Comparison of ENCODE assay signal across 9 mouse cellular contexts in the genomic region with DNA sequence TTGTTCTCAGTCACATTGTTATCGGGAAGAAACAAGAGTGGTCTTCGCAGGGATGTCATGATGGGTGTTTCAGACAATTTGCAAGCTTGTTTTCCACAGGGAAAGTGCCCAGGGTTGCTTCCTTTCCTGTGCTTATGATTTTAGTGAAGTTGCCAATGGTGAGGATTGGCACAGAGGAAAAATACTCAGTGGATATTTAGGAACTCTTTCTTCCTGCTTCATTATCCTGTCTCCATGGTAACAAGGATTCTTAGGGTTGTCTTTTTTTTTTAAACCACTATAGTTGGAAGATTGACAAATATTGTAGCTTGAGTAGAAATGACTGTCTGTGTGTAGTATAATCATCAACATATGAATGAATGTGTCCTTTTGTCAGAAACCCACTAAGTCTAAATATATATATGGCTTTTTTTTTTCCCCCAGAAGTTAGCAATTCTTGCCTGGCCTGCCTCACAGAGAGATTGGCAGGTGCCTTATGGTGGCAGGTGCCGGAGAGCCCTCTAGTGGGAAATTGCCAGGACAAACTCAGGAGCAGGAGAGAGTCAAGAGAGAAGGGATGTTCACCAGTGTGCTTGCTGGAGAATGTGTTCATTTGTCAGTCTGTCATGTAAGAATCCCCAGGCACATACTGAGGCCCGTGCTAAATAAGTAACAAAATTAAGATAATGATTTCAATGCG. TPM values are rescaled to one million over a fixed set of nuclear protein-coding genes. Genes with fewer than 3 reads are reported as not detected.
A peak's percentile ranks its signal among the peaks of the same experiment; 100 is the strongest.
DNase-seq lines count a peak whose midpoint lies in the region; ATAC-seq lines count a peak whose summit lies in the region.
"Had no signal": no experiment of that assay in that cellular context is flagged by ENCODE, and none has a peak within 500 bp of the region (broad histone marks: within the 10 kb centered on the region; RNA-seq: fewer than 3 reads in every experiment).

No protein-coding gene starts in this region.

- 69% methylated on average over 5 of the region's 5 CpGs for WGBS in limb, embryonic 11.5 days
- 70% methylated on average over 5 of the region's 5 CpGs for WGBS in limb, embryonic 10.5 days

- no peaks in the 10 kb centered on the region for H3K4me1 ChIP-seq in limb, embryonic 11.5 days (ENCODE audit: control insufficient read depth, insufficient read depth, low read length)
- peaks cover 13% of the 10 kb centered on the region; the same call in 1 of the 2 replicates for H3K4me1 ChIP-seq in limb, embryonic 10.5 days

- DNase-seq in adrenal gland, adult 2 months = peak; percentile 31
- DNase-seq in adrenal gland, postnatal 25 days = no peak
- DNase-seq in limb, embryonic 11.5 days (ENCODE audit: low spot score) = peak; percentile 37
- DNase-seq in limb, embryonic 10.5 days (ENCODE audit: low spot score) = no peak
- peak; percentile 61 to 63 for DNase-seq in cerebellum, postnatal 36 days
- DNase-seq in lung, postnatal 14 days = peak; percentile 42
- no peak for DNase-seq in layer of hippocampus, postnatal 25 days (ENCODE audit: extremely low spot score in 1 of 2, low spot score in 1 of 2)
- DNase-seq in natural killer cell, adult 2 months (ENCODE audit: low spot score in 2 of 2) = no peak

- no peak overlapping the region for H3K27ac ChIP-seq in limb, embryonic 11.5 days (replicated peaks; ENCODE audit: low read depth, low read length)
- no peak overlapping the region for H3K27ac ChIP-seq in limb, embryonic 10.5 days

- no peak overlapping the region for H3K4me3 ChIP-seq in limb, embryonic 11.5 days (ENCODE audit: low read depth, low read length)
- H3K4me3 ChIP-seq in limb, embryonic 10.5 days = no peak overlapping the region
- H3K4me3 ChIP-seq: myocyte had no signal

- no peak overlapping the region for H3K9ac ChIP-seq in limb, embryonic 11.5 days (ENCODE audit: low read length)

- H3K27me3 ChIP-seq in limb, embryonic 11.5 days (ENCODE audit: control insufficient read depth, insufficient read depth, low read length) = no peaks in the 10 kb centered on the region
- H3K27me3 ChIP-seq in limb, embryonic 10.5 days (ENCODE audit: low read depth, poor library complexity, severe bottlenecking) = peaks cover 9% of the 10 kb centered on the region; the same call in 1 of the 2 replicates

- ATAC-seq in limb, embryonic 11.5 days (ENCODE audit: insufficient number of reproducible peaks, low FRiP score, low TSS enrichment, low read depth) = no peak

- H3K36me3 ChIP-seq in limb, embryonic 11.5 days (ENCODE audit: control insufficient read depth, insufficient read depth, low read length) = no peaks in the 10 kb centered on the region
- H3K36me3 ChIP-seq in limb, embryonic 10.5 days = no peaks in the 10 kb centered on the region

- no peaks in the 10 kb centered on the region for H3K9me3 ChIP-seq in limb, embryonic 11.5 days (ENCODE audit: control insufficient read depth, low read length)
- H3K9me3 ChIP-seq in limb, embryonic 10.5 days (replicated peaks) = no peaks in the 10 kb centered on the region

- no peak overlapping the region for H3K4me2 ChIP-seq in limb, embryonic 11.5 days (ENCODE audit: low read depth, severe bottlenecking)

RNA-seq across cellular contexts. Expression of a gene that starts 49.4 kb away (rescaled TPM):
- 1 to 10 TPM; 1.3 to 2.0 TPM for total RNA-seq in adrenal gland, adult 2 months (2021)
- polyA plus RNA-seq in adrenal gland, adult 2 months (2012; rRNA removed) = 0.65 and 0.69 TPM in 2 replicates
- 1.7 and 2.7 TPM in 2 replicates for total RNA-seq in adrenal gland, postnatal 25 days (2021)
- 0.54 and 0.95 TPM in 2 replicates for polyA plus RNA-seq in limb, embryonic 11.5 days (2014; fragmentation: Nextera tagmentation; extraction: Ambion mirVana)
- polyA plus RNA-seq in limb, embryonic 10.5 days (2016; fragmentation: Nextera tagmentation; extraction: Ambion mirVana) = 0.68 and 1.0 TPM in 2 replicates
- 100 to 1,000 TPM; 315 to 407 TPM for total RNA-seq in layer of hippocampus, postnatal 25 days (2021)

Comparison
In these comparisons a context has a peak if more than half of its experiments do, and no peak if none do; other contexts are left out.
1. DNase-seq: peak in adrenal gland, adult 2 months (single experiment), limb, embryonic 11.5 days (single experiment), cerebellum, postnatal 36 days (2 of 2) and lung, postnatal 14 days (single experiment); none in adrenal gland, postnatal 25 days (single experiment), limb, embryonic 10.5 days (single experiment), layer of hippocampus, postnatal 25 days (0 of 2) and natural killer cell, adult 2 months (0 of 2).
2. RNA of a gene that starts 49.4 kb away (total RNA-seq): 315 to 407 TPM in layer of hippocampus, postnatal 25 days; 1.3 to 2.0 TPM in adrenal gland, adult 2 months and 1.7 to 2.7 TPM in adrenal gland, postnatal 25 days; every median in the first group is over 10 times any median in the second.